Mouse (Mus musculus): Measurements from ENCODE around the gene Upp2. TPM values are rescaled to one million over a fixed set of nuclear protein-coding genes. Genes with fewer than 3 reads are reported as not detected.

The Upp2 gene
- 7.0 and 8.8 TPM in 2 replicates for polyA plus RNA-seq (2014; fragmentation: Nextera tagmentation; extraction: Ambion mirVana)

GRCm38 (mm10) chr2:58567066-58567810 lies at the start of gene Upp2, which contains the start of gene Acvr1:
Gene Upp2, plus strand, starts transcription at chr2:58567298.
Gene Acvr1, minus strand, starts transcription at chr2:58567157.
- ATAC-seq (ENCODE audit: insufficient read depth, low FRiP score, low TSS enrichment), result peak; percentile 96

GRCm38 (mm10) chr2:58518517-58518916 lies 48.6 kb upstream of the Upp2 start:
- Histone ChIP-seq H3K4me1 (ENCODE audit: control insufficient read depth, insufficient read depth, low read length) (0 out of 2 replicates have a peak, but pooled peaks cover 3% of the 10 kb centered on the region), H3K4me3 (ENCODE audit: low read depth, low read length) (no peak overlapping the region), H3K27ac (ENCODE audit: low read depth, low read length) (no peak overlapping the region), H3K9me3 (ENCODE audit: control insufficient read depth, low read length) (no peaks in the 10 kb centered on the region), H3K27me3 (ENCODE audit: control insufficient read depth, insufficient read depth, low read length) (no peaks in the 10 kb centered on the region), H3K9ac (ENCODE audit: low read length) (no peak overlapping the region), H3K4me2 (ENCODE audit: low read depth) (no peak overlapping the region), H3K36me3 (ENCODE audit: control insufficient read depth, insufficient read depth, low read length) (no peaks in the 10 kb centered on the region)
- 92% methylated on average over 1 of the region's 1 CpGs for WGBS
- DNase-seq (ENCODE audit: low spot score) (no peak), ATAC-seq (ENCODE audit: insufficient read depth, low FRiP score, low TSS enrichment) (no peak)

More at GRCm38 (mm10) chr2:58567066-58567810, at the start of gene Upp2, which contains the start of gene Acvr1:
- Histone ChIP-seq H3K4me2 (ENCODE audit: low read depth) (peak within 1 kb of the TSS; percentile 50), H3K9me3 (ENCODE audit: control insufficient read depth, low read length) (no peaks in the 10 kb centered on the region), H3K27ac (ENCODE audit: low read depth, low read length) (peak within 1 kb of the TSS; percentile 93), H3K4me1 (ENCODE audit: control insufficient read depth, insufficient read depth, low read length) (peaks cover 12% of the 10 kb centered on the region; the same call in 1 of the 2 replicates), H3K4me3 (ENCODE audit: low read depth, low read length) (peak within 1 kb of the TSS; percentile 64), H3K36me3 (ENCODE audit: control insufficient read depth, insufficient read depth, low read length) (no peaks in the 10 kb centered on the region), H3K9ac (ENCODE audit: low read length) (peak within 1 kb of the TSS; percentile 65), H3K27me3 (ENCODE audit: control insufficient read depth, insufficient read depth, low read length) (no peaks in the 10 kb centered on the region)
- DNase-seq (ENCODE audit: low spot score), result peak; percentile 88
- WGBS, result 0% methylated on average over 26 of the region's 80 CpGs

- Histone ChIP-seq H3K9ac (ENCODE audit: low read length) (no peak overlapping the region), H3K4me3 (ENCODE audit: low read depth, low read length) (no peak overlapping the region), H3K9me3 (ENCODE audit: control insufficient read depth, low read length) (no peaks in the 10 kb centered on the region), H3K4me1 (ENCODE audit: control insufficient read depth, insufficient read depth, low read length) (no peaks in the 10 kb centered on the region), H3K4me2 (ENCODE audit: low read depth) (no peak overlapping the region), H3K27me3 (ENCODE audit: control insufficient read depth, insufficient read depth, low read length) (no peaks in the 10 kb centered on the region), H3K27ac (ENCODE audit: low read depth, low read length) (no peak overlapping the region), H3K36me3 (ENCODE audit: control insufficient read depth, insufficient read depth, low read length) (no peaks in the 10 kb centered on the region)
- 95% methylated on average over 9 of the region's 9 CpGs for WGBS
- ATAC-seq (ENCODE audit: insufficient read depth, low FRiP score, low TSS enrichment), result no peak
- no peak for DNase-seq (ENCODE audit: low spot score)
Measured at GRCm38 (mm10) chr2:58520727-58521126, 46.4 kb upstream of the Upp2 start.

- no peak for DNase-seq (ENCODE audit: low spot score)
- 86% methylated on average over 6 of the region's 6 CpGs for whole genome bisulfite sequencing
Measured at GRCm38 (mm10) chr2:58521621-58522020, 45.5 kb upstream of the Upp2 start.

GRCm38 (mm10) chr2:58523097-58523496 lies 44.0 kb upstream of the Upp2 start:
- Histone ChIP-seq H3K27ac (ENCODE audit: low read depth, low read length) (no peak overlapping the region), H3K36me3 (ENCODE audit: control insufficient read depth, insufficient read depth, low read length) (no peaks in the 10 kb centered on the region), H3K27me3 (ENCODE audit: control insufficient read depth, insufficient read depth, low read length) (no peaks in the 10 kb centered on the region), H3K9me3 (ENCODE audit: control insufficient read depth, low read length) (no peaks in the 10 kb centered on the region), H3K4me2 (ENCODE audit: low read depth) (no peak overlapping the region), H3K9ac (ENCODE audit: low read length) (no peak overlapping the region), H3K4me1 (ENCODE audit: control insufficient read depth, insufficient read depth, low read length) (no peaks in the 10 kb centered on the region), H3K4me3 (ENCODE audit: low read depth, low read length) (no peak overlapping the region)
- DNase-seq (ENCODE audit: low spot score) (no peak), ATAC-seq (ENCODE audit: insufficient read depth, low FRiP score, low TSS enrichment) (no peak)
- 87% methylated on average over 12 of the region's 12 CpGs for WGBS

More at GRCm38 (mm10) chr2:58521621-58522020, 45.5 kb upstream of the Upp2 start:
- H3K9ac ChIP-seq (ENCODE audit: low read length), result no peak overlapping the region
- no peaks in the 10 kb centered on the region for H3K36me3 ChIP-seq (ENCODE audit: control insufficient read depth, insufficient read depth, low read length)
- no peak overlapping the region for H3K4me3 ChIP-seq (ENCODE audit: low read depth, low read length)
- no peak for ATAC-seq (ENCODE audit: insufficient read depth, low FRiP score, low TSS enrichment)
- H3K4me2 ChIP-seq (ENCODE audit: low read depth), result no peak overlapping the region
- H3K27ac ChIP-seq (ENCODE audit: low read depth, low read length), result no peak overlapping the region
- no peaks in the 10 kb centered on the region for H3K4me1 ChIP-seq (ENCODE audit: control insufficient read depth, insufficient read depth, low read length)
- H3K27me3 ChIP-seq (ENCODE audit: control insufficient read depth, insufficient read depth, low read length), result no peaks in the 10 kb centered on the region
- no peaks in the 10 kb centered on the region for H3K9me3 ChIP-seq (ENCODE audit: control insufficient read depth, low read length)

- DNase-seq (ENCODE audit: low spot score) (no peak), ATAC-seq (ENCODE audit: insufficient read depth, low FRiP score, low TSS enrichment) (no peak)
- Histone ChIP-seq H3K36me3 (ENCODE audit: control insufficient read depth, insufficient read depth, low read length) (no peaks in the 10 kb centered on the region), H3K4me2 (ENCODE audit: low read depth) (no peak overlapping the region), H3K9ac (ENCODE audit: low read length) (no peak overlapping the region), H3K27ac (ENCODE audit: low read depth, low read length) (no peak overlapping the region), H3K4me3 (ENCODE audit: low read depth, low read length) (no peak overlapping the region), H3K9me3 (ENCODE audit: control insufficient read depth, low read length) (no peaks in the 10 kb centered on the region), H3K27me3 (ENCODE audit: control insufficient read depth, insufficient read depth, low read length) (no peaks in the 10 kb centered on the region), H3K4me1 (ENCODE audit: control insufficient read depth, insufficient read depth, low read length) (no peaks in the 10 kb centered on the region)
- WGBS, result 92% methylated on average over 5 of the region's 5 CpGs
Measured at GRCm38 (mm10) chr2:58523894-58524293, 43.2 kb upstream of the Upp2 start.

GRCm38 (mm10) chr2:58524356-58524755 lies 42.7 kb upstream of the Upp2 start:
- WGBS, result 98% methylated on average over 6 of the region's 6 CpGs
- H3K9me3 ChIP-seq (ENCODE audit: control insufficient read depth, low read length), result no peaks in the 10 kb centered on the region
- DNase-seq (ENCODE audit: low spot score), result no peak

GRCm38 (mm10) chr2:58527786-58528185 lies 39.3 kb upstream of the Upp2 start:
- no peak overlapping the region for H3K4me3 ChIP-seq (ENCODE audit: low read depth, low read length)
- peaks cover 9% of the 10 kb centered on the region for H3K4me1 ChIP-seq (ENCODE audit: control insufficient read depth, insufficient read depth, low read length)
- 75% methylated on average over 3 of the region's 3 CpGs for WGBS
- DNase-seq (ENCODE audit: low spot score) (no peak), ATAC-seq (ENCODE audit: insufficient read depth, low FRiP score, low TSS enrichment) (no peak)
- no peak overlapping the region for H3K27ac ChIP-seq (ENCODE audit: low read depth, low read length)
- H3K9me3 ChIP-seq (ENCODE audit: control insufficient read depth, low read length), result no peaks in the 10 kb centered on the region
- no peak overlapping the region for H3K4me2 ChIP-seq (ENCODE audit: low read depth)
- no peaks in the 10 kb centered on the region for H3K27me3 ChIP-seq (ENCODE audit: control insufficient read depth, insufficient read depth, low read length)
- no peaks in the 10 kb centered on the region for H3K36me3 ChIP-seq (ENCODE audit: control insufficient read depth, insufficient read depth, low read length)
- H3K9ac ChIP-seq (ENCODE audit: low read length), result no peak overlapping the region

More at GRCm38 (mm10) chr2:58524356-58524755, 42.7 kb upstream of the Upp2 start:
- H3K9ac ChIP-seq (ENCODE audit: low read length), result no peak overlapping the region
- H3K36me3 ChIP-seq (ENCODE audit: control insufficient read depth, insufficient read depth, low read length), result no peaks in the 10 kb centered on the region
- H3K27me3 ChIP-seq (ENCODE audit: control insufficient read depth, insufficient read depth, low read length), result no peaks in the 10 kb centered on the region
- no peak overlapping the region for H3K4me3 ChIP-seq (ENCODE audit: low read depth, low read length)
- no peak overlapping the region for H3K4me2 ChIP-seq (ENCODE audit: low read depth)
- H3K4me1 ChIP-seq (ENCODE audit: control insufficient read depth, insufficient read depth, low read length), result no peaks in the 10 kb centered on the region
- no peak for ATAC-seq (ENCODE audit: insufficient read depth, low FRiP score, low TSS enrichment)
- no peak overlapping the region for H3K27ac ChIP-seq (ENCODE audit: low read depth, low read length)

GRCm38 (mm10) chr2:58529384-58529783 lies 37.7 kb upstream of the Upp2 start:
- no peak for DNase-seq (ENCODE audit: low spot score)
- 78% methylated on average over 5 of the region's 5 CpGs for WGBS
- peaks cover 24% of the 10 kb centered on the region for H3K4me1 ChIP-seq (ENCODE audit: control insufficient read depth, insufficient read depth, low read length)
- no peak overlapping the region for H3K9ac ChIP-seq (ENCODE audit: low read length)
- no peak for ATAC-seq (ENCODE audit: insufficient read depth, low FRiP score, low TSS enrichment)
- no peaks in the 10 kb centered on the region for H3K9me3 ChIP-seq (ENCODE audit: control insufficient read depth, low read length)
- no peaks in the 10 kb centered on the region for H3K27me3 ChIP-seq (ENCODE audit: control insufficient read depth, insufficient read depth, low read length)
- no peak overlapping the region for H3K4me2 ChIP-seq (ENCODE audit: low read depth)
- no peak overlapping the region for H3K4me3 ChIP-seq (ENCODE audit: low read depth, low read length)
- no peaks in the 10 kb centered on the region for H3K36me3 ChIP-seq (ENCODE audit: control insufficient read depth, insufficient read depth, low read length)
- H3K27ac ChIP-seq (ENCODE audit: low read depth, low read length), result no peak overlapping the region; the same call in 1 of the 2 replicates
